In genomic region chr5:65919326-65919725, GRCm38 (mm10) we compare ENCODE assay signal across 15 mouse cellular contexts. TPM values are rescaled to one million over a fixed set of nuclear protein-coding genes. Genes with fewer than 3 reads are reported as not detected.
DNase-seq lines count a peak whose midpoint lies in the region; ATAC-seq lines count a peak whose summit lies in the region.
"Had no signal": no experiment of that assay in that cellular context is flagged by ENCODE, and none has a peak within 500 bp of the region (broad histone marks: within the 10 kb centered on the region; RNA-seq: fewer than 3 reads in every experiment).

No protein-coding gene starts in this region.

- 0 out of 2 replicates have a peak overlapping the region, but pooled peaks have one; percentile 13 for H3K27ac ChIP-seq in hindbrain, embryonic 10.5 days
- H3K27ac ChIP-seq in hindbrain, embryonic 16.5 days (ENCODE audit: low read depth, low read length), result no peak overlapping the region
- no peak overlapping the region for H3K27ac ChIP-seq in neural tube, embryonic 14.5 days (ENCODE audit: low read depth, low read length)
- H3K27ac ChIP-seq in neural tube, embryonic 15.5 days (replicated peaks), result no peak overlapping the region
- H3K27ac ChIP-seq: embryonic facial prominence, embryonic 15.5 days had no signal

- no peaks in the 10 kb centered on the region for H3K9me3 ChIP-seq in hindbrain, embryonic 10.5 days
- no peaks in the 10 kb centered on the region for H3K9me3 ChIP-seq in hindbrain, embryonic 16.5 days (ENCODE audit: control insufficient read depth, low read length)
- no peaks in the 10 kb centered on the region for H3K9me3 ChIP-seq in neural tube, embryonic 14.5 days (ENCODE audit: control insufficient read depth, low read length)
- no peaks in the 10 kb centered on the region for H3K9me3 ChIP-seq in neural tube, embryonic 15.5 days (replicated peaks)
- H3K9me3 ChIP-seq: embryonic facial prominence, embryonic 15.5 days; hindbrain, embryonic 12.5 days had no signal

- H3K36me3 ChIP-seq in hindbrain, embryonic 10.5 days, result no peaks in the 10 kb centered on the region
- H3K36me3 ChIP-seq in hindbrain, embryonic 16.5 days (ENCODE audit: control insufficient read depth, insufficient read depth, low read length), result no peaks in the 10 kb centered on the region
- H3K36me3 ChIP-seq in neural tube, embryonic 14.5 days (ENCODE audit: control insufficient read depth, insufficient read depth, low read length), result no peaks in the 10 kb centered on the region
- no peaks in the 10 kb centered on the region for H3K36me3 ChIP-seq in neural tube, embryonic 15.5 days
- H3K36me3 ChIP-seq: embryonic facial prominence, embryonic 15.5 days; hindbrain, embryonic 12.5 days had no signal

- no peak overlapping the region for H3K4me2 ChIP-seq in hindbrain, embryonic 16.5 days (ENCODE audit: low read length)
- H3K4me2 ChIP-seq in neural tube, embryonic 14.5 days (ENCODE audit: low read depth, low read length), result no peak overlapping the region
- H3K4me2 ChIP-seq in neural tube, embryonic 15.5 days, result no peak overlapping the region
- H3K4me2 ChIP-seq: embryonic facial prominence, embryonic 15.5 days; hindbrain, embryonic 12.5 days had no signal

- WGBS in hindbrain, embryonic 10.5 days, result 84% methylated on average over 12 of the region's 12 CpGs
- 83% methylated on average over 12 of the region's 12 CpGs for WGBS in hindbrain, embryonic 16.5 days
- WGBS in neural tube, embryonic 14.5 days, result 78% methylated on average over 12 of the region's 12 CpGs
- WGBS in neural tube, embryonic 15.5 days, result 83% methylated on average over 12 of the region's 12 CpGs

- no peak for DNase-seq in hindbrain, embryonic 10.5 days (ENCODE audit: low spot score)
- DNase-seq in thymus, postnatal 36 days, result peak; percentile 60 to 69
- DNase-seq in right cerebral cortex, adult 18-20 months, result no peak
- DNase-seq in left cerebral cortex, adult 9 months (ENCODE audit: low spot score in 2 of 2), result no peak
- DNase-seq: cerebellum, adult 18-20 months had no signal

- H3K27me3 ChIP-seq in hindbrain, embryonic 10.5 days (ENCODE audit: insufficient read depth, poor library complexity, severe bottlenecking), result no peaks in the 10 kb centered on the region
- H3K27me3 ChIP-seq in hindbrain, embryonic 16.5 days (replicated peaks; ENCODE audit: control insufficient read depth, insufficient read depth, low read length), result no peaks in the 10 kb centered on the region
- H3K27me3 ChIP-seq in neural tube, embryonic 14.5 days (ENCODE audit: control insufficient read depth, insufficient read depth, low read length), result no peaks in the 10 kb centered on the region
- no peaks in the 10 kb centered on the region for H3K27me3 ChIP-seq in neural tube, embryonic 15.5 days (replicated peaks)
- H3K27me3 ChIP-seq: embryonic facial prominence, embryonic 15.5 days; hindbrain, embryonic 12.5 days had no signal

- H3K9ac ChIP-seq in hindbrain, embryonic 16.5 days (ENCODE audit: low read depth, low read length), result no peak overlapping the region
- H3K9ac ChIP-seq in neural tube, embryonic 14.5 days (replicated peaks; ENCODE audit: low read depth, low read length), result no peak overlapping the region
- no peak overlapping the region for H3K9ac ChIP-seq in neural tube, embryonic 15.5 days (replicated peaks)
- H3K9ac ChIP-seq: embryonic facial prominence, embryonic 15.5 days; hindbrain, embryonic 12.5 days had no signal

- peaks cover 13% of the 10 kb centered on the region for H3K4me1 ChIP-seq in hindbrain, embryonic 10.5 days (replicated peaks)
- H3K4me1 ChIP-seq in hindbrain, embryonic 16.5 days (ENCODE audit: control insufficient read depth, insufficient read depth, low read depth, low read length), result peaks cover 9% of the 10 kb centered on the region
- H3K4me1 ChIP-seq in neural tube, embryonic 14.5 days (ENCODE audit: control insufficient read depth, insufficient read depth, low read length), result peaks cover 4% of the 10 kb centered on the region; the same call in 1 of the 2 replicates
- H3K4me1 ChIP-seq in neural tube, embryonic 15.5 days, result peaks cover 11% of the 10 kb centered on the region
- H3K4me1 ChIP-seq: embryonic facial prominence, embryonic 15.5 days had no signal

- ATAC-seq in hindbrain, embryonic 16.5 days, result no peak
- 0 out of 2 replicates have a peak, but pooled peaks have one; percentile 14 for ATAC-seq in neural tube, embryonic 14.5 days (ENCODE audit: low read depth)
- ATAC-seq in neural tube, embryonic 15.5 days (ENCODE audit: low FRiP score), result no peak
- ATAC-seq in megakaryocyte progenitor cell, adult 5-6 weeks (replicated peaks; ENCODE audit: poor library complexity), result peak; percentile 71

- H3K4me3 ChIP-seq in hindbrain, embryonic 10.5 days, result no peak overlapping the region
- no peak overlapping the region for H3K4me3 ChIP-seq in hindbrain, embryonic 16.5 days (ENCODE audit: low read length)
- H3K4me3 ChIP-seq in neural tube, embryonic 14.5 days (ENCODE audit: low read depth, low read length), result no peak overlapping the region
- no peak overlapping the region for H3K4me3 ChIP-seq in neural tube, embryonic 15.5 days (replicated peaks)
- H3K4me3 ChIP-seq: embryonic facial prominence, embryonic 15.5 days; hindbrain, embryonic 12.5 days; myocyte had no signal

RNA-seq across cellular contexts. Expression of gene Chrna9, which starts 15.4 kb away (rescaled TPM):
- polyA plus RNA-seq in hindbrain, embryonic 10.5 days (2016; fragmentation: Nextera tagmentation; extraction: Ambion mirVana), result 0.31 and 1.0 TPM in 2 replicates
- polyA plus RNA-seq in hindbrain, embryonic 16.5 days (2015; fragmentation: Nextera tagmentation; extraction: Ambion mirVana), result not detected in 2 replicates
- polyA plus RNA-seq in neural tube, embryonic 14.5 days (2014; fragmentation: Nextera tagmentation; extraction: Ambion mirVana), result not detected in 2 replicates
- polyA plus RNA-seq in neural tube, embryonic 15.5 days (2015; fragmentation: Nextera tagmentation; extraction: Ambion mirVana), result 3.5 TPM in 1 of 2 replicates, not detected in the other
- not detected in 2 replicates for total RNA-seq in megakaryocyte progenitor cell, adult 5-6 weeks (2015)
- not detected in 2 replicates for total RNA-seq in megakaryocyte progenitor cell, adult 5-6 weeks (2017)
- total RNA-seq: heart, adult 18-20 months; layer of hippocampus, postnatal 10 days; liver, adult 2 months had no signal
- polyA plus RNA-seq: embryonic facial prominence, embryonic 15.5 days; liver, adult 2 months; myocyte had no signal

RNA-seq across cellular contexts. Expression of gene Rhoh, which starts 58.3 kb away (rescaled TPM):
- 0.44 and 0.52 TPM in 2 replicates for polyA plus RNA-seq in hindbrain, embryonic 10.5 days (2016; fragmentation: Nextera tagmentation; extraction: Ambion mirVana)
- polyA plus RNA-seq in hindbrain, embryonic 16.5 days (2015; fragmentation: Nextera tagmentation; extraction: Ambion mirVana), result 0.40 and 0.80 TPM in 2 replicates
- polyA plus RNA-seq in neural tube, embryonic 14.5 days (2014; fragmentation: Nextera tagmentation; extraction: Ambion mirVana), result 0.39 and 0.52 TPM in 2 replicates
- polyA plus RNA-seq in neural tube, embryonic 15.5 days (2015; fragmentation: Nextera tagmentation; extraction: Ambion mirVana), result 0.78 and 12.5 TPM in 2 replicates
- total RNA-seq in megakaryocyte progenitor cell, adult 5-6 weeks (2015), result 13.3 and 15.3 TPM in 2 replicates
- total RNA-seq in megakaryocyte progenitor cell, adult 5-6 weeks (2017), result 18.2 and 18.6 TPM in 2 replicates

Comparison
In these comparisons a context has a peak if more than half of its experiments do, and no peak if none do; other contexts are left out.
1. ATAC-seq: peak in neural tube, embryonic 14.5 days (single experiment) and megakaryocyte progenitor cell, adult 5-6 weeks (single experiment); none in hindbrain, embryonic 16.5 days (single experiment) and neural tube, embryonic 15.5 days (single experiment).
2. DNase-seq: peak in thymus, postnatal 36 days (2 of 2); none in hindbrain, embryonic 10.5 days (single experiment), right cerebral cortex, adult 18-20 months (single experiment) and left cerebral cortex, adult 9 months (0 of 2).